Mouse (Mus musculus) macrophage (primary cell): ENCODE measurements around the gene Ppp1cb. TPM values are rescaled to one million over a fixed set of nuclear protein-coding genes. Genes with fewer than 3 reads are reported as not detected.

ENCODE experiments used
- H3K27ac ChIP-seq: fragments of 350-480 bp; formaldehyde crosslinking; 2 replicates; pipeline ENCODE4 v1.9.0; 2021
- H3K36me3 ChIP-seq: fragments of 350-480 bp; formaldehyde crosslinking; 2 replicates; pipeline ENCODE4 v1.9.0; 2021; ENCODE audit errors: inconsistent target
- H3K4me3 ChIP-seq: fragments of 350-480 bp; formaldehyde crosslinking; 2 replicates; pipeline ENCODE4 v1.9.0; 2021; ENCODE audit errors: inconsistent target
- H3K79me2 ChIP-seq: fragments of 350-480 bp; formaldehyde crosslinking; 2 replicates; pipeline ENCODE4 v1.9.0; 2021; ENCODE audit errors: inconsistent target
- WGBS: methylation state at CpG from one replicate; pipeline ENCODE4 v1.1.7; 2026; ENCODE audit warnings: inconsistent platforms; ENCODE audit not compliant: missing documents; 5-methylcytosine and 5-hydroxymethylcytosine counted together
- polyA plus RNA-seq: library from polyadenylated mRNA; stranded (reverse); fragments of 250-400 nt; gene quantifications from 3 replicates; pipeline ENCODE4 v1.2.4, GENCODE M21; 2018; ENCODE audit warnings: inconsistent platforms

Gene Ppp1cb
- polyA plus RNA-seq, 1 experiment from 2014 or later: 125 TPM

DNA sequence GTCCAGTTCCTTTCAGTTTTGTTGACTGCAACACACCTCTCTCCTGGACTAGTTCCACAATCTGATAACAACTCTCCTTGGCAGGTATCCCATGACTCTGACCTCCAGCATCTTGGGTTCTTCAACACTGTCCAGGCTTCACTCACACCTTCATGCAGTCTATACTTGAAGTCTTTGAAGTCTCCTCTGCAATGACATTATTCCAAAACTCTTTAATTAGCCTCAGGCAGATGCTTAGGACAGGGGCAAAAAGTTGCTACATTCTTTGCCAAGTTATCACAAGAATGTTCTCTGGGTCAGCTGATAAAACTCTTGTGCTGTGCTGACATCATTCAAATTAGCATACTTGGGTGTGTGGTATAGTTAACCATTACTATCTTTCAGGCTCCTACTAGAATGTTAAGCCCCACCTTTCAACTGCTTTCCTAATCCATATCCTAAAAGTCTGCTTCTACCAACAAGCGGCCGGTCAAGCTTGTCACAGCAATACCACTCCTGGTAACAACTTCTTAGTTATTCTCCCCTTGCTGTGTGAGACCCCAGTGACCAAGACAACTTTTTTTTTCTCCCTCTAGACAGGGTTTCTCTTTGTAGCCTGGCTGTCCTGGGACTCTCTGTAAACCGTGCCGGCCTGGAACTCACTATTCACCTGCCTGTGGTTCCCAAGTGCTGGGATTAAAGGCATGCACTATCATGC lies 13.8 kb downstream of the Ppp1cb start:
- peaks cover 97% of the 10 kb centered on the region for H3K79me2 ChIP-seq
- no peak overlapping the region for H3K27ac ChIP-seq
- H3K4me3 ChIP-seq: no peak overlapping the region
- 98% methylated on average over 4 of the region's 4 CpGs for WGBS
- no peaks in the 10 kb centered on the region for H3K36me3 ChIP-seq

GRCm38 (mm10) chr5:32473029-32473352 lies 14.3 kb downstream of the Ppp1cb start:
- Histone ChIP-seq H3K79me2 (peaks cover 97% of the 10 kb centered on the region), H3K4me3 (no peak overlapping the region), H3K36me3 (no peaks in the 10 kb centered on the region; the same call in 1 of the 2 replicates), H3K27ac (no peak overlapping the region)
- WGBS: 100% methylated on average over 2 of the region's 2 CpGs

GRCm38 (mm10) chr5:32476501-32476900 lies 17.9 kb downstream of the Ppp1cb start:
- peaks cover 84% of the 10 kb centered on the region for H3K79me2 ChIP-seq
- peaks cover 30% of the 10 kb centered on the region for H3K36me3 ChIP-seq
- no peak overlapping the region for H3K27ac ChIP-seq
- H3K4me3 ChIP-seq: no peak overlapping the region

DNA sequence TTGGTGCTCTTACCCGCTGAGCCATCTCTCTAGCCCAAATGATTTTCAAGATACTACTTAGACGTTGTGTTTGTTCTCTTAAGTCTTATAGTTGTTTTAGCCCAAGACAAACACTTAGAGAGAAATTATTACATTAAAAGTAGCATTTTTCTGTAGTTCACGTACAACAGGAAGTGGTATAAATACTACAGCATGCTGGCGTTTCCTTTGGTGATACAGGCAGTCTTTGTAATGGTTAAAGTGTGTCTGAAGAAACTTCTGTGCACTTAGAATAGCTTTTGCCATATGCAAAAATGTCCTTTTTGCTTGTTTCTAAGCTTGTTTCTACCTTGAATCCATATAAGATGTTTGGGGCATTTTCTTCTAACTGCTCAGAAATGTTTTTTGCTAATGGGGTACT lies 20.3 kb downstream of the Ppp1cb start:
- WGBS: 74% methylated on average over 4 of the region's 4 CpGs
- Histone ChIP-seq H3K27ac (no peak overlapping the region), H3K4me3 (no peak overlapping the region), H3K79me2 (peaks cover 59% of the 10 kb centered on the region), H3K36me3 (peaks cover 39% of the 10 kb centered on the region)

DNA sequence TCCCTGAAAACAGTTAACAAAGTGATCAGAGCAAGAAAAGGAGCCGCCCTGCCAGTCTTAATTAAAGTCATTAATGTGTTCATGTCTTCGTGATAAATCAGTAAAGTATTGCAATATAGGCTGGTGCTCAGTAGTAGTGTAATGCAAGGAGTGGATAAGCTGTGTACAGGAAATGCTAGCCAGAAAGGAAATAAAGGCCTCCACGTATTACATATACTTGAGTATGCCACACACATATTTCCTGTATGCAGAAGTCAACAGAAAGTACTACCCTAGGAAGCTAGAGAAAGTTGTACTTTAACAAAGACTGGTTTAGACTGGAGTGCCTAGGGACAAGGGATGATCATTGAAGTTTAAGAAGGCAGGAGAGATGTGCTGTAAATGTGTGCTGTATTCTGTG lies 26.8 kb downstream of the Ppp1cb start:
- H3K27ac ChIP-seq: no peak overlapping the region
- peaks cover 70% of the 10 kb centered on the region for H3K36me3 ChIP-seq
- 81% methylated on average over 3 of the region's 3 CpGs for WGBS
- H3K79me2 ChIP-seq: no peaks in the 10 kb centered on the region; the same call in 1 of the 2 replicates
- no peak overlapping the region for H3K4me3 ChIP-seq

DNA sequence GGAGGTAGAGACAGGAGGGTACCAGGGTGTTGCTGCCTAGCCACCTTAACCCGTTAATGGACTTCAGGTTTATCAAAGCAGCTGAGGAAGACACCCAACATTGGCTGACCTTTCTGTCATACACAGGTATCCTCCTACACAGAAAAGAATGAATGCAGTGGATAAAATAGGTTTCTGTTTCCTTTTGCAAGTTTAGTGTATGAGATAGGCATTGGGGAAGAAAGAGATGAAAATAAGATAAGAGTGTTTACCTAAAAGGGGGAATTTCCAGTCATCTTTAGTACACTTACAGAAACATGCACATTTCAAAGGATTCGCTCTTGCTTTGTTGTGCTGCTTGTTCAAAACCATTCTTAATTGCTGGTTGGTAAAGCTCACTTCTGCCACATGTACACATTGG lies 29.4 kb downstream of the Ppp1cb start:
- Histone ChIP-seq H3K36me3 (peaks cover 80% of the 10 kb centered on the region), H3K79me2 (no peaks in the 10 kb centered on the region)
- WGBS: 93% methylated on average over 2 of the region's 2 CpGs

GRCm38 (mm10) chr5:32494084-32494700 lies 35.5 kb downstream of the Ppp1cb start:
- Histone ChIP-seq H3K36me3 (peaks cover 39% of the 10 kb centered on the region), H3K79me2 (no peaks in the 10 kb centered on the region), H3K4me3 (no peak overlapping the region), H3K27ac (no peak overlapping the region)
- 81% methylated on average over 3 of the region's 3 CpGs for WGBS

More for the DNA sequence above, 29.4 kb downstream of the Ppp1cb start:
- Histone ChIP-seq H3K4me3 (no peak overlapping the region), H3K27ac (no peak overlapping the region)

GRCm38 (mm10) chr5:32508766-32509165 lies 50.1 kb downstream of the Ppp1cb start:
- 55% methylated on average over 3 of the region's 3 CpGs for WGBS
- Histone ChIP-seq H3K79me2 (no peaks in the 10 kb centered on the region), H3K27ac (no peak overlapping the region), H3K4me3 (no peak overlapping the region), H3K36me3 (no peaks in the 10 kb centered on the region)

GRCm38 (mm10) chr5:32520381-32520780 lies 61.7 kb downstream of the Ppp1cb start:
- Histone ChIP-seq H3K79me2 (no peaks in the 10 kb centered on the region), H3K4me3 (no peak overlapping the region), H3K27ac (no peak overlapping the region), H3K36me3 (no peaks in the 10 kb centered on the region)
- WGBS: 65% methylated on average over 1 of the region's 1 CpGs

GRCm38 (mm10) chr5:32549449-32549848 lies 90.8 kb downstream of the Ppp1cb start:
- Histone ChIP-seq H3K4me3 (no peak overlapping the region), H3K36me3 (no peaks in the 10 kb centered on the region), H3K27ac (no peak overlapping the region), H3K79me2 (no peaks in the 10 kb centered on the region)
- 92% methylated on average over 2 of the region's 2 CpGs for WGBS

DNA sequence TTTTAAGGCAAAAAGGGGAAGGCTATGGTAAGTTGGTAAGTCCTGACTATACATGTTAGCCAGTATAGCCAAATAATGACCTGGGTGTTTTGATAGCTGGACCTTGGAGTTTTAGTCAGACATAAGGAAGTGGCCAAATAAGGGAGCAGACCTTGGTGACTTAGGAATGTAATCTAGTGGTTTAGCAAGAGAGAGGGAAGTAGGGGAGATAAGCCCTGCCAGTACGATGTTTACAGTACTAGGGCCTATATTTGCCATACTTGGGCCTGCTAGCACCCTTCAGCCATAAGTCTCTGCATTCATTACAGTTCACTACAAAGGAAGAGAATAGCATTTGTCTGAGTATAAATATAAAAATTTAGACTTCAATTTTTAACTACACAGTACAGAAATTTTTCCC lies 106.1 kb downstream of the Ppp1cb start:
- no peaks in the 10 kb centered on the region for H3K79me2 ChIP-seq
- no peaks in the 10 kb centered on the region for H3K36me3 ChIP-seq
- H3K27ac ChIP-seq: no peak overlapping the region
- 50% methylated on average over 1 of the region's 1 CpGs for WGBS
- H3K4me3 ChIP-seq: no peak overlapping the region

Other genes starting within 250 kb of the Ppp1cb start
- gene Plb1, start 226.1 kb upstream of the Ppp1cb start, polyA plus RNA-seq: 0.11 to 0.48 TPM in 2 of 3 replicates, not detected in the other
- gene Yes1, start 152.3 kb downstream of the Ppp1cb start, polyA plus RNA-seq: 0.14 TPM in 1 of 3 replicates, not detected in the others